Mouse (Mus musculus): ENCODE results near the gene Soga1. TPM values are rescaled to one million over a fixed set of nuclear protein-coding genes. Genes with fewer than 3 reads are reported as not detected.

Soga1 gene
- polyA plus RNA-seq, 1 experiment from 2014 or later = 6.4 TPM

DNA sequence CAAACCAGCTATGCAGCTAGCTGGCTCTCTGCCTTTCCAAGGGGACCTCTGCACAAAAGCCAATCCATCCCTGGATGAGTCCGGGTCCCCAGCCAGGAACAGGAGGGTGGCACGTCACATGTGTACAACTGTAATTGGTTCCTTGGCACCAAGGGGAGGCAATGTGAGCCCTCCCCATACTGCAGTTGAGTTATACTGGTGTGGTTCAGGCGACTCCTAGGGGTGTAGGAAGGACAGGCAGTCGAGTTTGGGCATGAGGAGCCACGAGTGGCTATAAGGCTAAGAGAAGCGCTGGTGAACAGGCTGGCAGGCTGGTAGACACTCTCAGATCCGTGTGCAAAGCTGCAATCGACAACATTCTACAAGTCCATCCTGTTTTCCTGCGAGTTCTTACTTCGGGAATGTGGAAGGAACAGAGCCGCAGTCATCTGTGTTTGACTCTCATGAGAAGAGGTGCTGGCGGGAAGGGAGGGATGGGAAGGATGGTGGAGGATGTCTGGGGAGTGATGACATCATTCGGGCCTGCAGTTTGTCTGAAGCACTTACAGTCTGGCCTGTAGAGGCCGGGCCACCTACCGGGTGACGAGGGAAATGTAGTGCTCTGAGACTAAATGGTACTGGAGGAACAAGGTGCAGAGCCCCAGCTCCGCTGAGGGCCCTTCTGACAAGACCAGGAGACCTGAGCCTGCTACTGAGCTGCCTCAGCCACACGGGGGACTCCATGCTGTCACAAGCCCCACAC is 62.4 kb downstream of the Soga1 start:
- 88% methylated on average over 18 of the region's 18 CpGs for WGBS
- no peak for ATAC-seq (ENCODE audit: low FRiP score)
- no peak overlapping the region for H3K4me3 ChIP-seq

DNA sequence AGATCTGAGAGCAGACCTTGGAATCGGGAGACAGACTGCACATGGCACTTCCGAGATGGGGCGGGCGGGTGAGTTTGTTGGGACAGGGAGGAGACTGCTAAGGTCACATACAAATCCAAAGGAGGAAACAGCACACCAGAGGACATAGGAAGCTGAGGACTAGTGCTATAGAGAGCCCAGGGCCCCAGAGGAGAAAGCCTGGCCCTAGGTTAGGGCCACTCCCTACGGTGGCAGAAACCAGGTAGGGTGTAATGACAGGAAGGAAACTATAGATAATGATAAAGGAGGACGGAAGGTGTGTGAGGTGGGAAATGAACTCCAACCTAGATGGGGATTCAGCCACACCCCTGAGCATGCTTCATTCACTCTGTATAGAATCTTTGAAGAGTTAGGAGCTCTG is 66.7 kb downstream of the Soga1 start:
- Histone ChIP-seq H3K4me3 (no peak overlapping the region), H3K27ac (no peak overlapping the region), H3K4me2 (no peak overlapping the region), H3K27me3 (no peaks in the 10 kb centered on the region), H3K4me1 (replicated peaks) (peaks cover 3% of the 10 kb centered on the region), H3K36me3 (peaks cover 42% of the 10 kb centered on the region), H3K9ac (no peak overlapping the region), H3K9me3 (no peaks in the 10 kb centered on the region)
- 95% methylated on average over 6 of the region's 6 CpGs for WGBS
- no peak; the same call in 1 of the 2 replicates for ATAC-seq (ENCODE audit: low FRiP score)

More for the DNA sequence above, 62.4 kb downstream of the Soga1 start:
- Histone ChIP-seq H3K27me3 (no peaks in the 10 kb centered on the region), H3K4me2 (no peak overlapping the region), H3K9me3 (no peaks in the 10 kb centered on the region), H3K4me1 (replicated peaks) (no peaks in the 10 kb centered on the region), H3K27ac (no peak overlapping the region), H3K9ac (no peak overlapping the region), H3K36me3 (peaks cover 86% of the 10 kb centered on the region)

DNA sequence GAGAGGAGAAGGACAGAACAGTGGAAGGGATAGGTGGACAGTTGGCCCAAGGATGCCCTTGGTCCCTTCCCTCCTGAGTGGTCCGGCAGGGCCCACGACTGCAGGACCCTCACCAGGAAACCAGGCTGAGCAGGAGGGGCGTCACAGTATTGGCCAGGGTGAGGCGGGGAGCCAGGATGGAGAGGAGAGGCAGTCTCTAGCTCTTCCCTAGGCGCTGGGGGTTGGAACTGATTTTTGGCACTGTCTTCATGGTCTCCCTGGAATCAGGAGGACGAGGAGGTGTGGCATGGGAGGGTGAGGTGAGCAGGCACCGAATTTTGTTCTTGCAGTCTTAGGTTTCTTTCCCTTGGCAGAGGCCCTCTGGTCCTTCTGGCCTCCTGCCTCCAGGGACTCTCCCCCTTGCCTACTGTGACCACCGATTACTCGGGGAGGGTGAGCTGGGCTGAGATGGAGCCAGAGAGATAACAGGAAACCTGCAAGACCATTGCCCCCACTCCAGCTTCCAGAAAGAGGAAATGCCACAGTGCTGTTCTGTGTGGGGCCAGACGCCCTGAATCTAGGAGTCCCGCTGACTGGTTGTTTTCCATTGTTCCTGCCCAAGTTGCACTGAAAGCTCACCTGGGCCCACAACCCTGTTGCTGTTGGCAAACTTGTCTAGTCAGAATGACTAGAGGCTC is 68.3 kb downstream of the Soga1 start:
- Histone ChIP-seq H3K9ac (no peak overlapping the region), H3K4me1 (replicated peaks) (peaks cover 16% of the 10 kb centered on the region), H3K27me3 (no peaks in the 10 kb centered on the region), H3K4me3 (no peak overlapping the region), H3K27ac (no peak overlapping the region; the same call in 1 of the 2 replicates), H3K4me2 (no peak overlapping the region), H3K9me3 (no peaks in the 10 kb centered on the region), H3K36me3 (peaks cover 26% of the 10 kb centered on the region)
- 62% methylated on average over 11 of the region's 11 CpGs for WGBS
- ATAC-seq (ENCODE audit: low FRiP score) = no peak

DNA sequence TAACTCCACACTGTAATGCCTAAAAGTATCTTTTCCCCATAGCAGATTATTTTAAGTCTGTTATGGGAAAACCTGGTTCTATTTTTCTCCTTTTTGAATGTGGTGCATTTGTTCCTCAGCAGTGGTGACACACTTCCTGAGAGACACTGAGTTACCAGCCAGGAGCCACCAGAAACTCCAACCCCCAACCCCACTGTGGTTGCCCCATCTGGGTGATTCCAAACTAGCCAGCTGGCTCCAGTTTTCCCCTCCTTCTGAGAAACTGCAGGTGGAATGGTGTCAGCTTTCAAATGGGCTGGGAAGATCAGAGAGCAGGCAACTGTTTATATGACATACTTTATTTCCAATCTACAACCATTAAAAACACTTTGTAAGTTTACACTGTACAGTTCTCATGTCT is 68.9 kb downstream of the Soga1 start:
- H3K27me3 ChIP-seq = no peaks in the 10 kb centered on the region
- no peaks in the 10 kb centered on the region for H3K9me3 ChIP-seq
- H3K27ac ChIP-seq = no peak overlapping the region; the same call in 1 of the 2 replicates
- H3K9ac ChIP-seq = no peak overlapping the region
- no peak overlapping the region for H3K4me3 ChIP-seq
- H3K36me3 ChIP-seq = peaks cover 20% of the 10 kb centered on the region
- no peak for ATAC-seq (ENCODE audit: low FRiP score)
- peaks cover 18% of the 10 kb centered on the region for H3K4me1 ChIP-seq (replicated peaks)
- no peak overlapping the region for H3K4me2 ChIP-seq

DNA sequence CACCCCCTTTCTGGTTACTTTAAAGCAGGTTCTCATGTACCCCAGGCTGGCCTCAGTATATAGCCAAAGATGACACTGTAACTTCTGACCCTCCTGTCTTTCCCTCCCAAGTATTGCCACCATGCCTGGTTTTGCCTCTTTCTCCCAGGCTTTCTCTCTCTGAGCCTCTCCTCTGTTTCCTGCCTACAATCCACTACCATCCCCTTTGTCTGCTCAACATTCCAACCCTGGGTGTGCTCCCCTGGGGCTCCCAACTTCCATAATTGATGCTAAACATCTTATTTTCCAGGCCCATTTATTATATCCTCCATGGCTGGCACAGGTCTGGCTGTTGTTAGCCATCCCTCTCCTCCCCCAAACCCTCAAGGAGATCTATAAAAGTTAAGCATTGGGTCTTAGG is 70.5 kb downstream of the Soga1 start:
- H3K9me3 ChIP-seq = no peaks in the 10 kb centered on the region
- H3K4me3 ChIP-seq = no peak overlapping the region
- H3K27me3 ChIP-seq = no peaks in the 10 kb centered on the region
- peaks cover 5% of the 10 kb centered on the region for H3K36me3 ChIP-seq
- no peak for ATAC-seq (ENCODE audit: low FRiP score)
- H3K27ac ChIP-seq = no peak overlapping the region
- H3K4me1 ChIP-seq (replicated peaks) = peaks cover 18% of the 10 kb centered on the region
- no peak overlapping the region for H3K4me2 ChIP-seq
- no peak overlapping the region; the same call in 1 of the 2 replicates for H3K9ac ChIP-seq

DNA sequence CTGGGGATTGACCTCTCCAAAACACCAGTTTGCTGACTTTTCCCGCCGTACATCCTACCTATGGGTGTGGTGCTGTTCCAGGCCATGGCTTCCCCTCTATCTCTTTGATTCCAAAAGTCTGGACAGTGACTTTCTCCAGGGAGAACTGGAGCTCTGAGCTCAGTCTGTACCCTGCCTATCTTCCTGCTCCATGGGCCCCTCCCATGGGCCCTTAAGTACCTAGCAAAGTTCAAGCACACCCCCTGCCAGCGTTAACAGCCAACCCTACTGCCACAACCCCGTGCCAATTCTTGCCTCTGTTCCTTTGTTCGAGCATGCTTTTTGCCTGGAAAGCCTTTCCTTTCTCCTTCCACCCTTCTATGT is 71.8 kb downstream of the Soga1 start:
- Histone ChIP-seq H3K9ac (peak overlapping the region; percentile 77), H3K4me1 (replicated peaks) (peaks cover 18% of the 10 kb centered on the region), H3K27ac (peak overlapping the region; percentile 80), H3K27me3 (no peaks in the 10 kb centered on the region), H3K4me2 (peak overlapping the region; percentile 99), H3K4me3 (peak overlapping the region; percentile 66), H3K9me3 (no peaks in the 10 kb centered on the region), H3K36me3 (no peaks in the 10 kb centered on the region; the same call in 1 of the 2 replicates)
- 26% methylated on average over 5 of the region's 5 CpGs for WGBS
- ATAC-seq (ENCODE audit: low FRiP score) = peak; percentile 67

DNA sequence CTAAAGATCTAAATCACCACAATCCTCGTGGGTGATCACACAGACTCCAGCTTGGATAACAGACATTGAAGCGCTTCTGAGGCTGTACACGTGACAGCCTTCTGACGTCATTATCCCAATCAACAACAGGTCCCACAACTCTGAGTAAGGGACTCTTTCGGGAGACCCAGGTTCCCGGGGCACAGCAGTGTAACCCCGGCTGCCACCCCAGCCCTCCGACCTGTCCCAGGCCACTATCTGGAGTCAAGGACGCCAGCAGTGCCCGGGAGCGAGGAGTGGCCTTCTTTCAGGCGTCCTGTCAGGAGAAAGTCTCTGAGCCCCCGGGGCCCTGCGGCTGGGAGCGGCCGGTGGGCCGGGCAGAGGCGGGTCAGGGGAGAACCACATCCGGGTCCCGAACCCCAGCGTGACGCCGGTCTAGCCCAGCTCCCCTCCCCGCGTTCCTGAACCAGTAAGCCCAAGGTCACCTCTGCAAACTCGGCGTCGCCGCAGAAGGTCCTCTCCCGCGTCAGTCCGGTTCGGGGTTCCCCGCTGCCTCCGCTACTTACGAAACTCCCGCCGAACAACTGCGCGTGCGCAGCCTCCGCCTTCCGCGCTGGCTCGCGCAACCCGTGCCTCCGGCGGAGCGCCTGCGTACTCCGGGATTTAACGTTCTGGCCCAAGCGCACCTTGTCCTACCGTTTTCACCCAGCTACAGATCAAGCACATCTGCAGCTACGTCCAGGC is 72.4 kb downstream of the Soga1 start, which contains the start of gene Dsn1:
Gene Dsn1, minus strand, starts transcription at position 644 of the 723 bp plus-strand sequence.
- peak within 1 kb of the TSS; percentile 80 for H3K27ac ChIP-seq
- under 1% methylated on average over 56 of the region's 56 CpGs for WGBS
- H3K36me3 ChIP-seq = no peaks in the 10 kb centered on the region
- H3K27me3 ChIP-seq = no peaks in the 10 kb centered on the region
- H3K4me3 ChIP-seq = peak within 1 kb of the TSS; percentile 66
- no peaks in the 10 kb centered on the region for H3K9me3 ChIP-seq
- peak within 1 kb of the TSS; percentile 99 for H3K4me2 ChIP-seq
- ATAC-seq (ENCODE audit: low FRiP score) = peak; percentile 84
- peaks cover 18% of the 10 kb centered on the region for H3K4me1 ChIP-seq (replicated peaks)
- peak within 1 kb of the TSS; percentile 77 for H3K9ac ChIP-seq

DNA sequence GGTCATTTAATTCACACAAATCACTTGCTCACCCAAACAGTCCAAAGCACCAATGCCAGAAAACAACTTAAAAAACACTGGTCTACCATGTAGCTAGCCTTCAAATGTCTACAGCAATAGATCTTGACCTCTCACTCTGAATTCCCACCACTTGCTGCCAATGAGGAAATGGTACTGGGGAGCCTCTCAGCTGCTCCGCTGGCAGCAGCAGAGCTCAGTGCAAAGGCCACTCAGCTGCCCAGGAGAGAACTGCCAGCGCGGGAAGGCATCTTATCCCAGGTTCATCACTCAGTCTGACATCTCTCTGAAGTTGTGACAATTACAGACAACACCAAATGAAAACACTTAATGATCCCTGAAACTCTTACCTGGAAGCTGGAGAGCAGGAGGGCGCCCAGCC is 76.7 kb downstream of the Soga1 start:
- ATAC-seq (ENCODE audit: low FRiP score) = no peak
- Histone ChIP-seq H3K36me3 (peaks cover 4% of the 10 kb centered on the region; the same call in 1 of the 2 replicates), H3K4me1 (replicated peaks) (peaks cover 15% of the 10 kb centered on the region), H3K4me3 (no peak overlapping the region), H3K9ac (no peak overlapping the region), H3K4me2 (no peak overlapping the region), H3K27ac (no peak overlapping the region), H3K9me3 (no peaks in the 10 kb centered on the region), H3K27me3 (no peaks in the 10 kb centered on the region)
- WGBS = 93% methylated on average over 4 of the region's 4 CpGs

DNA sequence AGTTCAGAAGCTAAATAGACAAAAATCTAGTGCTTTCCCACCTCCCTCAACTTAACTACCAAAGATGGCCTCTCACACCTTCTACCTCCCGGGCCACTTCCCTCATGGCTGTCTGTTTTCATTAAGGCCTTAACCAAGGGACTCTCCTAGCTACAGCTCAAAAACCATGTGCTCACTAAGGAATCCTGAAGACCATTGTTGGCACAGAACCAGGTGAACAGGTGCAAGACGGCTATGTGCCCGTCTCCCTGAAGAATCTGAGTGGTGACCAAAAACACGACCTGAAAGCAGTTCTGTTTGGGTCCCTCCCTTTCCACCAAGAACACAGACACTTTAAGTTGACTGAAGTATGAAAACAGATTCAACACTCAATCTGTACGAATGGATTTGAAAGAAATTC is 80.8 kb downstream of the Soga1 start:
- no peaks in the 10 kb centered on the region for H3K27me3 ChIP-seq
- H3K9me3 ChIP-seq = no peaks in the 10 kb centered on the region
- ATAC-seq (ENCODE audit: low FRiP score) = no peak
- no peak overlapping the region for H3K4me2 ChIP-seq
- WGBS = 88% methylated on average over 5 of the region's 5 CpGs
- H3K27ac ChIP-seq = no peak overlapping the region
- H3K36me3 ChIP-seq = peaks cover 4% of the 10 kb centered on the region
- H3K4me1 ChIP-seq (replicated peaks) = no peaks in the 10 kb centered on the region
- no peak overlapping the region for H3K4me3 ChIP-seq
- H3K9ac ChIP-seq = no peak overlapping the region

DNA sequence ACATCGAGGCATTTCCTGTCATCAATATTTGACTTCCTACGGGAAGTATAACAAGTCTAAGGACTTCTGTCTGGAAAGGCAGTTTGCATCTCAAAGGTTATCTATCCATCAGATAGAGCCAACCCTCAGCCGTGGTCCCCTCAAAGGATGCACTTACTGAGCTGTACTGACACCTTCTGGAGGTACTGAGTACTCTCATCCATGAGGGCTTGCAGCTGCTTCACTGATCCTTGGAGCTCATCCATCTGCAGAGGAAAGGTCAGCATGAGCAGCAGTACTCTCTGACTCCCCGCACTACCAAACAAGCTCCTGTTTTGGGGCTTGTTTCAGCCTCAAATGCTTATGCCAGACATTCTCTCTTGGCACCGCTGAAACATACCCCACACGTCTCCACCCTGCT is 82.5 kb downstream of the Soga1 start:
- Histone ChIP-seq H3K4me3 (no peak overlapping the region), H3K27me3 (no peaks in the 10 kb centered on the region), H3K4me2 (no peak overlapping the region), H3K9me3 (no peaks in the 10 kb centered on the region), H3K9ac (no peak overlapping the region), H3K27ac (no peak overlapping the region), H3K4me1 (replicated peaks) (no peaks in the 10 kb centered on the region), H3K36me3 (peaks cover 4% of the 10 kb centered on the region)
- 66% methylated on average over 6 of the region's 6 CpGs for WGBS
- ATAC-seq (ENCODE audit: low FRiP score) = no peak

DNA sequence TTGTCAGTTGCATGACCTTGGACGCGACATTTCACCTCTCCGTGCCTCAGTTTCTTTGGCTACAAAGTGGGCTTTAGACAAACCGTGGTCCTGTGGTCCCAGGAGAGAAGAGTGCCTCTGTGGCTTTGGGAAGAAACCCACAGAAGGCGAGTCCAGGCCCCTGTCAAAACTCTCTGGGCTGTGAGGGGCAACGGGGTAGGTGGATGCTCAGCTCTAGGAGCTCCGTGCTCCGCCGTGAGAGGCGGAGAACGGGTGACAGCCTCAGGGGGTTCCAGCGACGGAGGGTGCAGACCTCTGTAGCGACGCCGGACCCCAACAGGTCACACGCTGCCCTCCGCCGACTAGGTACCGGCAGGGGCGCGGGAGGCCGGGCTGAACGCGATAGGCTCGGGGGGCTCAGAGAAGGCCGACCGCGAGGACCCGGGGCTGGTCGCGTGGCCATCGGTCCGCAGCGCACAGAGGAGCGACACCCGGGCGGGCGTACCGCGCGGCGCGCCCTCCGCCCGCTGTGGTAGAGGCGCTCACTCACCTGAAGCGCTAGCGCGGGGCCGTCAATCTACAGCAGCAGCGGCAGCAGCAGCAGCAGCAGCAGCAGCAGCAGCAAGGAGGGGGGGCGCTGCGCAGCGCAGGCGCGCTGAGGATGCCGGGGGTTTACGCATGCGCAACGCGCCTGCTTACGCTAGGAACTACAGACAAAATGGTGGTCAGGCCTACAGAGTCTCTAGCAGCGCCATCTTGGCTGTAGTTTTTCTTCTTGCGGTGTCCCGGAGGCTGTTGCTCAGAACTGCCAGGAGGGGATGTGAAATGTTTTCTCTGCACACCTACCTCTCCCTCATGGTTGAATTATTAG is 87.4 kb downstream of the Soga1 start, which contains the start of gene Ndrg3:
Gene Ndrg3, minus strand, starts transcription at position 587 of the 850 bp plus-strand sequence.
- H3K9me3 ChIP-seq = no peaks in the 10 kb centered on the region
- H3K27me3 ChIP-seq = no peaks in the 10 kb centered on the region
- ATAC-seq (ENCODE audit: low FRiP score) = peak; percentile 97
- H3K27ac ChIP-seq = peak within 1 kb of the TSS; percentile 89
- peak within 1 kb of the TSS; percentile 96 for H3K9ac ChIP-seq
- H3K36me3 ChIP-seq = no peaks in the 10 kb centered on the region; the same call in 1 of the 2 replicates
- H3K4me3 ChIP-seq = peak within 1 kb of the TSS; percentile 90
- H3K4me1 ChIP-seq (replicated peaks) = peaks cover 20% of the 10 kb centered on the region
- H3K4me2 ChIP-seq = peak within 1 kb of the TSS; percentile 91
- WGBS = under 1% methylated on average over 66 of the region's 66 CpGs

Data from hindbrain, embryonic 13.5 days (tissue).